Comparison of ENCODE assay signal across 10 mouse cellular contexts in genomic region chr2:38675366-38675969, GRCm38 (mm10). TPM values are rescaled to one million over a fixed set of nuclear protein-coding genes. Genes with fewer than 3 reads are reported as not detected.
A peak's percentile ranks its signal among the peaks of the same experiment; 100 is the strongest.
DNase-seq lines count a peak whose midpoint lies in the region; ATAC-seq lines count a peak whose summit lies in the region.
"Had no signal": no experiment of that assay in that cellular context is flagged by ENCODE, and none has a peak within 500 bp of the region (broad histone marks: within the 10 kb centered on the region; RNA-seq: fewer than 3 reads in every experiment).

No protein-coding gene starts in this region.

- DNase-seq in embryo, embryonic 10 days (ENCODE audit: low spot score), result peak; percentile 27
- no peak for DNase-seq in embryo, embryonic 10.5 days (ENCODE audit: low spot score)
- peak; percentile 44 for DNase-seq in left cerebral cortex, postnatal 4 days
- no peak for DNase-seq in left cerebral cortex, adult 9 months (ENCODE audit: low spot score in 2 of 2)
- peak; percentile 28 for DNase-seq in brain, adult 2 months (ENCODE audit: low read depth, low spot score)
- peak; percentile 45 to 58 for DNase-seq in kidney, postnatal 4 days
- DNase-seq in gastrocnemius, adult 8-10 months (ENCODE audit: low spot score in 2 of 2), result no peak
- DNase-seq: gastrocnemius, postnatal 36 days had no signal

- intact Hi-C loops in left cerebral cortex, postnatal 4 days (cut with DNase I), result no loop called here

- ATAC-seq in CD4-positive, CD25-positive, alpha-beta regulatory T cell, adult 4 months, result no peak
- ATAC-seq: activated CD4-positive, CD25-positive, alpha-beta regulatory T cell, adult 4 months had no signal

RNA-seq across cellular contexts. Expression of gene Psmb7, which starts 31.6 kb away (rescaled TPM):
- 100 to 1,000 TPM; 231 to 253 TPM for total RNA-seq in left cerebral cortex, postnatal 4 days (2021)
- total RNA-seq in gastrocnemius, adult 8-10 months (2022), result 100 to 1,000 TPM; 311 to 333 (median 328) TPM
- 10 to 100 TPM; 87.0 to 95.3 TPM for polyA plus RNA-seq in CD4-positive, CD25-positive, alpha-beta regulatory T cell, adult 4 months (2017; shearing (Covaris generic))

RNA-seq across cellular contexts. Expression of gene Nr5a1, which starts 38.9 kb away (rescaled TPM):
- total RNA-seq in left cerebral cortex, postnatal 4 days (2021), result under 1 TPM in 1 of 2 experiments, not detected in 1; 0.14 TPM
- under 1 TPM in 2 of 4 experiments, not detected in 2; 0.12 to 0.16 TPM for total RNA-seq in gastrocnemius, adult 8-10 months (2022)
- not detected for polyA plus RNA-seq in CD4-positive, CD25-positive, alpha-beta regulatory T cell, adult 4 months (2017; shearing (Covaris generic))
- total RNA-seq: gastrocnemius, postnatal 36 days had no signal
- polyA plus RNA-seq: activated CD4-positive, CD25-positive, alpha-beta regulatory T cell, adult 4 months had no signal

Comparison
In these comparisons a context has a peak if more than half of its experiments do, and no peak if none do; other contexts are left out.
1. DNase-seq: peak in embryo, embryonic 10 days (single experiment), left cerebral cortex, postnatal 4 days (single experiment), brain, adult 2 months (single experiment) and kidney, postnatal 4 days (2 of 2); none in embryo, embryonic 10.5 days (single experiment), left cerebral cortex, adult 9 months (0 of 2) and gastrocnemius, adult 8-10 months (0 of 2).